7 mouse cellular contexts compared by ENCODE assay signal in the genomic region with DNA sequence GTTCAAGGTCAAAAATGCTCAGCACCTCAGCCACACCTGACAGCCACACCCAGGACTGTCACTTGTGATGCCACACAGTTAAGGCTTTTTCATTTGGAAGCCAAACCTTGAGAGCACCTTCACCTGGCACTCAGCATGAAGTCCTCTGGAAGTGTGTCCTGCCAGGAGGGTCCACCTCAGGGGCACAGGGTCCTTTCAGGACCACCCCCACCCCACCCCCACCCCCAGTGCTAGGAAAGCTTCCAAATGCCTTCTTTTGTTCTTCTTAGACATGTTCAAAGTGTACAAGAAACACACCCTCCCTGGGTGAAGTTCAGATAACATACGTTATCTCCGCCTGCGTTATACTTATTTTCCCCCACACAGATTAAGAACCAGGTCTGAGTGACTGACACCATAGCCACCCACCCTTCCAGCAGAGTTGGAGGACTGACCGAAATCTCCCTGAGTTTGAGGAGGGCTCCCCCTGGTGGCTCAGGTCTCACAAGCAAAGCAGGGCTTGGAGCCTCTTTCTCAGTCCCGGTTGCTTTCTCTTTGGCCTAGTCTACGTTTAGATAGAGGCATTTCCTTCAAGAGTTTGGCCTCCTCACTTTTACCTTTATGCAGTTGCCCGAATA. TPM values are rescaled to one million over a fixed set of nuclear protein-coding genes. Genes with fewer than 3 reads are reported as not detected.
DNase-seq lines count a peak whose midpoint lies in the region; ATAC-seq and TF ChIP-seq lines count a peak whose summit lies in the region.

No protein-coding gene starts in this region.

- H3K27ac ChIP-seq in intestine, postnatal 0 days (ENCODE audit: low read depth, low read length), result no peak overlapping the region
- no peak overlapping the region for H3K27ac ChIP-seq in midbrain, embryonic 11.5 days (ENCODE audit: low read depth, low read length)

- no peaks in the 10 kb centered on the region for H3K9me3 ChIP-seq in intestine, postnatal 0 days (ENCODE audit: control insufficient read depth)
- no peaks in the 10 kb centered on the region for H3K9me3 ChIP-seq in midbrain, embryonic 11.5 days (ENCODE audit: control insufficient read depth, low read length)

- no peaks in the 10 kb centered on the region for H3K36me3 ChIP-seq in intestine, postnatal 0 days (ENCODE audit: control insufficient read depth, insufficient read depth)
- H3K36me3 ChIP-seq in midbrain, embryonic 11.5 days (ENCODE audit: control insufficient read depth, insufficient read depth, low read length), result no peaks in the 10 kb centered on the region

- no peak overlapping the region for H3K9ac ChIP-seq in intestine, postnatal 0 days (ENCODE audit: low read depth, low read length)
- H3K9ac ChIP-seq in midbrain, embryonic 11.5 days (ENCODE audit: low read length), result no peak overlapping the region

- no peaks in the 10 kb centered on the region for H3K27me3 ChIP-seq in intestine, postnatal 0 days (replicated peaks; ENCODE audit: control insufficient read depth, insufficient read depth, low read length)
- no peaks in the 10 kb centered on the region for H3K27me3 ChIP-seq in midbrain, embryonic 11.5 days (ENCODE audit: control insufficient read depth, insufficient read depth, low read length)

- peak; percentile 71 for DNase-seq in adrenal gland, adult 8-10 months
- DNase-seq in embryo, embryonic 9.5 days (ENCODE audit: extremely low spot score), result peak; percentile 84
- DNase-seq in left cerebral cortex, postnatal 4 days, result peak; percentile 96
- peak; percentile 98 for DNase-seq in midbrain, embryonic 11.5 days (ENCODE audit: low spot score, missing footprints)
- DNase-seq in skeletal muscle tissue, adult 2 months (ENCODE audit: low read depth, low spot score), result peak; percentile 87

- no peaks in the 10 kb centered on the region for H3K4me1 ChIP-seq in intestine, postnatal 0 days (replicated peaks; ENCODE audit: control insufficient read depth, insufficient read depth, low read length)
- H3K4me1 ChIP-seq in midbrain, embryonic 11.5 days (ENCODE audit: control insufficient read depth, insufficient read depth, low read length), result no peaks in the 10 kb centered on the region

- peak; percentile 47 for ATAC-seq in granulocyte monocyte progenitor cell, adult 5-6 weeks (replicated peaks; ENCODE audit: poor library complexity, severe bottlenecking)
- ATAC-seq in intestine, postnatal 0 days, result peak; percentile 74
- peak; percentile 81 for ATAC-seq in midbrain, embryonic 11.5 days (ENCODE audit: low FRiP score)

- intact Hi-C loops in left cerebral cortex, postnatal 4 days (cut with DNase I), result loop anchor here (2.0 kb wide), 1 partner anchor 30 kb away; the partner anchor contains the start of gene Slc39a13

- no peak overlapping the region for H3K4me3 ChIP-seq in intestine, postnatal 0 days (ENCODE audit: low read depth, low read length)
- no peak overlapping the region for H3K4me3 ChIP-seq in midbrain, embryonic 11.5 days (ENCODE audit: low read depth, low read length)

- peak; percentile 97 for TF ChIP-seq CTCF in intestine, postnatal 0 days (IDR thresholded peaks at IDR 0.05; ENCODE audit: low read depth)

- WGBS in intestine, postnatal 0 days, result 7% methylated on average over 7 of the region's 7 CpGs
- 15% methylated on average over 7 of the region's 7 CpGs for WGBS in midbrain, embryonic 11.5 days

- H3K4me2 ChIP-seq in intestine, postnatal 0 days (replicated peaks; ENCODE audit: low read depth), result no peak overlapping the region
- no peak overlapping the region for H3K4me2 ChIP-seq in midbrain, embryonic 11.5 days

RNA-seq across cellular contexts. Expression of gene Mybpc3, which starts 16.7 kb away (rescaled TPM):
- under 1 TPM; 0.09 to 0.62 (median 0.26) TPM for total RNA-seq in adrenal gland, adult 8-10 months (2022)
- total RNA-seq in granulocyte monocyte progenitor cell, adult 5-6 weeks (2014; fragmentation: Nextera tagmentation), result 1.5 TPM in 1 of 2 replicates, not detected in the other
- 0.62 TPM in 1 of 2 replicates, not detected in the other for total RNA-seq in granulocyte monocyte progenitor cell, adult 5-6 weeks (2017)
- polyA plus RNA-seq in intestine, postnatal 0 days (2015; fragmentation: Nextera tagmentation; extraction: Ambion mirVana), result not detected in 2 replicates
- total RNA-seq in left cerebral cortex, postnatal 4 days (2021), result not detected
- not detected in 2 replicates for polyA plus RNA-seq in midbrain, embryonic 11.5 days (2014; fragmentation: Nextera tagmentation; extraction: Ambion mirVana)

RNA-seq across cellular contexts. Expression of gene Spi1, which starts 19.0 kb away (rescaled TPM):
- 1 to 10 TPM; 6.3 to 9.6 (median 7.9) TPM for total RNA-seq in adrenal gland, adult 8-10 months (2022)
- 208 and 244 TPM in 2 replicates for total RNA-seq in granulocyte monocyte progenitor cell, adult 5-6 weeks (2014; fragmentation: Nextera tagmentation)
- 114 and 139 TPM in 2 replicates for total RNA-seq in granulocyte monocyte progenitor cell, adult 5-6 weeks (2017)
- polyA plus RNA-seq in intestine, postnatal 0 days (2015; fragmentation: Nextera tagmentation; extraction: Ambion mirVana), result 5.1 and 7.3 TPM in 2 replicates
- 1 to 10 TPM; 3.0 to 3.2 TPM for total RNA-seq in left cerebral cortex, postnatal 4 days (2021)
- 4.0 and 4.5 TPM in 2 replicates for polyA plus RNA-seq in midbrain, embryonic 11.5 days (2014; fragmentation: Nextera tagmentation; extraction: Ambion mirVana)

RNA-seq across cellular contexts. Expression of gene Slc39a13, which starts 31.0 kb away (rescaled TPM):
- total RNA-seq in adrenal gland, adult 8-10 months (2022), result 10 to 100 TPM; 31.4 to 57.3 (median 43.5) TPM
- 10.0 and 35.1 TPM in 2 replicates for total RNA-seq in granulocyte monocyte progenitor cell, adult 5-6 weeks (2014; fragmentation: Nextera tagmentation)
- total RNA-seq in granulocyte monocyte progenitor cell, adult 5-6 weeks (2017), result 4.8 and 9.4 TPM in 2 replicates
- 12.6 and 15.0 TPM in 2 replicates for polyA plus RNA-seq in intestine, postnatal 0 days (2015; fragmentation: Nextera tagmentation; extraction: Ambion mirVana)
- 10 to 100 TPM; 30.6 to 41.6 TPM for total RNA-seq in left cerebral cortex, postnatal 4 days (2021)
- polyA plus RNA-seq in midbrain, embryonic 11.5 days (2014; fragmentation: Nextera tagmentation; extraction: Ambion mirVana), result 16.6 and 18.9 TPM in 2 replicates

RNA-seq across cellular contexts. Expression of gene Psmc3, which starts 47.4 kb away (rescaled TPM):
- 100 to 1,000 TPM; 172 to 187 (median 179) TPM for total RNA-seq in adrenal gland, adult 8-10 months (2022)
- total RNA-seq in granulocyte monocyte progenitor cell, adult 5-6 weeks (2014; fragmentation: Nextera tagmentation), result 155 and 159 TPM in 2 replicates
- 282 TPM in 2 replicates for total RNA-seq in granulocyte monocyte progenitor cell, adult 5-6 weeks (2017)
- 155 and 163 TPM in 2 replicates for polyA plus RNA-seq in intestine, postnatal 0 days (2015; fragmentation: Nextera tagmentation; extraction: Ambion mirVana)
- 100 to 1,000 TPM; 190 to 192 TPM for total RNA-seq in left cerebral cortex, postnatal 4 days (2021)
- polyA plus RNA-seq in midbrain, embryonic 11.5 days (2014; fragmentation: Nextera tagmentation; extraction: Ambion mirVana), result 364 and 369 TPM in 2 replicates

Comparison
In these comparisons a context has a peak if more than half of its experiments do, and no peak if none do; other contexts are left out.
1. RNA of gene Spi1, which starts 19.0 kb away (total RNA-seq): 114 to 244 TPM in granulocyte monocyte progenitor cell, adult 5-6 weeks; 6.3 to 9.6 TPM in adrenal gland, adult 8-10 months and 3.0 to 3.2 TPM in left cerebral cortex, postnatal 4 days; every median in the first group is over 10 times any median in the second.
2. Peak in every context shown above with its lines, with median percentiles within 50 percentile points of each other: DNase-seq and ATAC-seq.